Mouse (Mus musculus) liver, adult 10 weeks (tissue): ENCODE measurements around the gene 4921501E09Rik. TPM values are rescaled to one million over a fixed set of nuclear protein-coding genes. Genes with fewer than 3 reads are reported as not detected.

Experiments used
- polyA plus RNA-seq: library from polyadenylated mRNA; stranded (reverse); fragments of 350-450 nt; fragmentation: Illumina TruSeq; extraction: RNeasy Lipid Tissue Mini Kit (QIAGEN cat#74804); gene quantifications from one replicate; pipeline ENCODE4 v1.2.3, GENCODE M21; 2014; ENCODE audit warnings: low read depth, low replicate concordance

The 4921501E09Rik gene
- not detected for polyA plus RNA-seq

GRCm38 (mm10) chr17:33067958-33068357 is at the start of gene 4921501E09Rik:
4921501E09Rik (minus strand) TSS chr17:33068058.

GRCm38 (mm10) chr17:33089220-33089949 is 21.5 kb upstream of the 4921501E09Rik start, which contains the start of gene Zfp563:
Zfp563 (plus strand) TSS chr17:33089310.

GRCm38 (mm10) chr17:33032900-33033891 is 34.7 kb downstream of the 4921501E09Rik start, which contains the start of gene Zfp763:
Zfp763 (minus strand) TSS chr17:33033402.

Other genes with a start within 250 kb of the 4921501E09Rik start
- 4.9 TPM for gene Zfp799, start 237.8 kb downstream of the 4921501E09Rik start, polyA plus RNA-seq
- gene Zfp870, start 176.4 kb downstream of the 4921501E09Rik start, polyA plus RNA-seq, result 4.7 TPM
- gene Cyp4f14, start 150.7 kb downstream of the 4921501E09Rik start, polyA plus RNA-seq, result 130 TPM
- 21.9 TPM for gene Cyp4f13, start 120.7 kb downstream of the 4921501E09Rik start, polyA plus RNA-seq
- gene Zfp472, start 102.2 kb downstream of the 4921501E09Rik start, polyA plus RNA-seq, result 5.4 TPM
- gene Zfp952, start 74.9 kb downstream of the 4921501E09Rik start, polyA plus RNA-seq, result 7.5 TPM
- gene Zfp763, start 34.7 kb downstream of the 4921501E09Rik start, polyA plus RNA-seq, result 5.7 TPM
- 8.6 TPM for gene Zfp563, start 21.3 kb upstream of the 4921501E09Rik start, polyA plus RNA-seq
- gene Morc2b, start 71.6 kb upstream of the 4921501E09Rik start, polyA plus RNA-seq, result not detected
- gene Olfr55, start 100.4 kb upstream of the 4921501E09Rik start, polyA plus RNA-seq, result not detected
- gene Olfr239, start 123.2 kb upstream of the 4921501E09Rik start, polyA plus RNA-seq, result not detected
- not detected for gene Olfr1564, start 153.6 kb upstream of the 4921501E09Rik start, polyA plus RNA-seq
- 13.7 TPM for gene Zfp955a, start 187.1 kb upstream of the 4921501E09Rik start, polyA plus RNA-seq
- not detected for gene Olfr63, start 196.6 kb upstream of the 4921501E09Rik start, polyA plus RNA-seq
- gene Zfp955b, start 221.5 kb upstream of the 4921501E09Rik start, polyA plus RNA-seq, result 7.9 TPM